Mouse (Mus musculus) naive thymus-derived CD4-positive, alpha-beta T cell, adult 2 months (primary cell): ENCODE measurements at regions not wholly inside any gene's neighbourhood (a gene's known extent, or its start where the extent isn't known, plus 50 kb on each side); places are given as distances from the start of the nearest gene placed in this dataset.

Experiments
- DNase-seq: peaks from one replicate; pipeline ENCODE4 v3.0.0-alpha.2; 2011; ENCODE audit warnings: low read depth

DNA sequence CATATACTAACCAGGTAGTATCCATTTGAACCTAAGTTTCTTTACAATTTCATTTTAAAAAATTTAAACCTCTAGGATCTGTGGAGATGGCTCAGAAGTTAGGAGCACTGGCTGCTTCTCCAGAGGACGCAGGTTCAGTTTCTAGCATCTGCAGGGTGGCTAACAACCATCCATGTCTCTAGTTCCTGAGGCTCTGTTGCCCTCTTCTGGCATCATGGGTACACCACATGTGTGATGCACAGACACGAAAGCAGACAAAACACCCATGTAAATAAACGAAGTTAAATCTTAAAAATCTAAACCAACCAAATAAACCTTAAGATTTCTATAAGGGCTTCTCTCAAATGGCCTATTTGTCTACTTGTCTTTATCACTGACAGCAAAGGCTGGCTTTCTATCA lies 157.6 kb upstream of the Nr5a2 start:
- no peak for DNase-seq

DNA sequence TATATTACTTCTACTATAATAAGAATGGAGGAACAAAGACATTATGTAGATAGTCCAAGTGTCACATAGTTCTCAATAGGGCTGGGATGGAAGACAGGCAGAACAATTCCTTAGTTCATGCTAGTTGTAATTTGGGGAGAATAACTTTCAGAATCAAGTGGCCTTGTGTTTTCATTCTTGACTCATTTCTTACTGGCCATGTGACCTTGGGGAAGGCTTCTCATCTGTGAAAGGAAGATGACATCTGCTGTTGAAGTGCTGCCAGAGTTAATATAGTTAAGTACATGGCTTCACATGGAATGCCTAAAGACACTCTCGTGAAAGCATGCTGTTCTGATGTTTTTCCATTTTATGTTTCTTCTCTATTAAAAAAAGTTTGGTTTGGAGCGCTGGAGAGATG lies 146.2 kb upstream of the Nr5a2 start:
- no peak for DNase-seq

DNA sequence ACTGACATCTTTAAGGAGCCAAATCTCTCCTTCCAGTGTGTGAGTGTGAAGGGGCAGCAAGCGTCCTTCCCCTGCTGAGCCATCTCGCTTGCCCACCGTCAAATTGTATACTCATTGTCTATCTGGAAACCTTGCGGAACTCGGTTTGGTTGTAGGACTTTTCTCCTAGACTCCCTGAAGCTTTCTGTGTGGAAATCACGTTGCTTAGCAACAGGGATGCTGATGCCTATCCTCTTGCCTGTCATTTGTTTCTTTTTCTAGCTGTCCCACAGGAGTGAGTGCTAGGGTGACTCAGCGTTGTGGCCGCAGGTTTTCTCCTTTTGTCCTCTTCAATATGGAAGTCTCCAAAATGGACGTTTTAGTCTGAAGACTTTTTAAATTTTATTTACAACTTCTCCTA lies 131.5 kb upstream of the Nr5a2 start:
- DNase-seq, result no peak

- no peak for DNase-seq
Observed at GRCm38 (mm10) chr1:137088148-137088547, 127.9 kb upstream of the Nr5a2 start.

DNA sequence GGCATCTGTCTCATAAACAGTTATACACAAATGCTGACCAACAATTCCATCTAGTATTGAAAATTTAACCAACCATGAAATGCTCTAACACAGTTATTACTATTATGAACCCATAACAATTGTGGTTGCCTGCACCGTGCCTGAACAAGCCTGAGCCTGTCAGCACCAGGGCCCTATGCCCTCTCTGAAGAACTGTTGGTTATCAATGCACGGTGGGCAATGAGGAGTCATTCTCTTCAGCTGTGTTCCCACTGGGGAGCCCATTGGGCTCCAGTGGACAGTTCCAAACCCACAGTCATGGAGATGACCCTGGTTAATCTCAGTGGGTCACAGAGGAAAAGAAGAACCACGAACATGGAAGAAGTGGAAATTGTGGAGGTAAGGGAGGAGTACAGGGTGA lies 126.5 kb upstream of the Nr5a2 start:
- DNase-seq, result no peak

- no peak for DNase-seq
Observed at GRCm38 (mm10) chr1:137083500-137083899, 123.3 kb upstream of the Nr5a2 start.

DNA sequence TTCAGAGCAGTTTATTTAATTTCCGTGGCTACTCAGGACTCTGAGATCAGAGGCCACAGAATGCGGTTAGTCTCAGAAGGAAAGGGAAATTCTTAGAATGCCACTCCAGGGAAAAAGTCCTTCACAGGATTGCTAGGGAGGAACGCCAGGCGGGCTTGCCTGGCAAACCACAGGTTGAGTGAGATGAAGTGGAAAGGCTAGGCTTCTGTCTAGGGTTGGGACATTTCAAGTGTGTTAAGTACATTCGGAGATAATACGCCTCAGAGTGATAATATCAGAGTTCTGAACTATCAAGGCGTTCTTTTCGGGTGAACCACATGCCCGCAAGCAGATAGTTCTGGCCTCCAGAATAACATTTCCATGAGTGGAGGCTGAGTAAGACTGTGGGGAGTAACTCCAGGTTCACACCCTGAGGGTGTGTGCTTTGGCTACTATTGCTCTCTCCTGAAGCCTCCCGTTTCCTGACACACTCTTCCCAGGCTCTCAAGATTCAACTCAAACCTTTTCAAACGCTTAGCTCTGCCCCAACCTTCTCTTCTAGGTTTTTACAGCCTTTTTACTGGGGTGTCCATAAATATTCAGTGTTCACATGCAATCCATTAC lies 119.3 kb upstream of the Nr5a2 start:
- DNase-seq, result no peak

GRCm38 (mm10) chr1:137074787-137075186 lies 114.5 kb upstream of the Nr5a2 start:
- DNase-seq, result peak; percentile 43

DNA sequence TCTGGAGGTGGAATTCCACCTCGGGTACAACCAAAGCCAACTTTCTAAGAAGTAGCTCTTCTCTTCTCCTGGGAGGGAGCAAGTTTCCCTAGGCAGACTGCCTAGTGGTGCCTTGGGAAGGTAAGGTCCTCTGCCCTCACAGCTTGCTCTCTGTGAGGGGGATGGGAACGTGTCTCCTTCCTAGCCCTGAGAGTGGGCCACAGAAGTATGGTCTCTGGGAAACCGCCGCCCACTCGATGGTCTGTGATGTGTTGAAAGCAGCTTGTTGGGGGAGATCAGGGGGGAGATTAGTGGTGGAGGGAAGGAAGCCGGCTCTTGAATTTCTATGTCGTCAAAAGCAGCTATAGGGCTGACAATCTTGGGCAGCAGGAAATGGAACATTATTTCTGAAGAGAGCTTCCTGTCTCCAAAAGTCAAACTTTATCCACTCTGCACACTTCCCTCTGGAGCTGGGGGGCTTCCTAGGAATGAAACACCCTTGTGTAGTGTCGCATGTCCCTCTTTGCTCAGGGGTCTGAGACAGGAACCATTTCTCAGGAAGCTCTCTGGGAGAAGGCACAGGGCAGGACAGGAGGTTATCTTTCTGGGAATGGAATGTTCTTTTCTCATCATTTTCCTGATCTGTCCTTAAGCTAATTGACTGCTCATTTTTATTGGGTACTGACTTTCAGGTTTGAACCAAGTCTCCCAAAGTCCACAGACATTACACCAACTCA lies 113.8 kb upstream of the Nr5a2 start:
- DNase-seq, result peak; percentile 4

DNA sequence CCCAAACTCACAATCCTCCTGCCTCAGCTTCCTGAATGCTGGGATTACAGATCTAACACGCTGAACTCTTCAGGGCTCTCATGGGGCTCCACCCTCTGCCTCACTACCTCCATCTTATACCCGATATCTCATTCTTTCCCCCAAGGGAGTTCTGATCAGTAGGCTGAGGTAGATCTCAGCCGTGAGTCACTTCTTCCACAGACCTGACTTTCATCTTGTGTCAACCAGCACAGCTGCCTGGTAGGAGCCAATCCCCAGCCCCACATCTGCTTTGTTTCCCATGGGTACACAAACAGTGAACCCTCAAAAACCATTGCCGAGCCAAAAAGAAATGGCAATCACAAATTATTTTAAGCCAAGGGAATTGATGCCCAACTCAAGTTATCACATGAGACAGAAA lies 100.7 kb upstream of the Nr5a2 start:
- no peak for DNase-seq

- no peak for DNase-seq
Observed at GRCm38 (mm10) chr1:137053134-137053533, 92.9 kb upstream of the Nr5a2 start.

DNA sequence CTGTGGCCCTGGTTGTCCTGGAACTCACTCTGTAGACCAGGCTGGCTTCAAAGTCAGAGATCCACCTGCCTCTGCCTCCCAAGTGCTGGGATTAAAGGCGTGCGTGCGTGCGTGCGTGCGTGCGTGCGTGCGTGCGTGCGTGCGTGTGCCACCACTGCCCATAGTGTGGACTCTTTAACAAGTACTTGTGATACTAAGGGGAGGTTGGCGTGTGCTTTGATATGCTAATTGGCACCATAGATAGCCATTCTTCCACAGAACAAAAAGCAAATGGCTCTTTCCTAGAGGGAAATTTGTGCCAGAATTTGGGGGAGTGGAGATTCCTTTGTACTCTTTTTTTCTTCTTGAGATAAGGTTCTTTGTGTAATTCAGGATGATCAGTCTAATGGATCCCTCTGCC lies 91.3 kb upstream of the Nr5a2 start:
- DNase-seq, result no peak

DNA sequence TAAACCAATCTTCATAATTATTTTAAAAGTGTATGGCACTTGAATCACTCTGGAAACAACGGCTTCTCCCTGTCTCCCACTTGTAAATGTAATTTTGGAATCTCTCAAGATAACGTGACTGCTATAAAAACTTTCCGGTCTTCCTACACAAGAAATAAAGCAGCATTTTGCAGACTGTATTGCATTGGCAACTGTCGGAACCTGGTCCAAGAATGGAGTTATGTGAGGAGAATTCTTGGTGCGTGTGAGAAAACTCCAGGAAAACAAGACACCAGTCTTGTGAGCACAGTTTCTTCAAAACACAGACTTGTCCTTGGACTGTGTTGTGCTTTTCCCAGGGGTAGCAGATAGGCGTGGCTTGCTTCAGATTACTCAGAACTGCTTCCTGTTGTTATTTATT lies 83.8 kb upstream of the Nr5a2 start:
- DNase-seq, result no peak

GRCm38 (mm10) chr1:137042414-137043010 lies 82.3 kb upstream of the Nr5a2 start:
- no peak for DNase-seq

- no peak for DNase-seq
Observed at GRCm38 (mm10) chr1:137040898-137041297, 80.7 kb upstream of the Nr5a2 start.

- DNase-seq, result no peak
Observed at GRCm38 (mm10) chr1:137034586-137034985, 74.3 kb upstream of the Nr5a2 start.

- no peak for DNase-seq
Observed at GRCm38 (mm10) chr1:137033679-137034078, 73.4 kb upstream of the Nr5a2 start.

GRCm38 (mm10) chr1:137023706-137024105 lies 63.5 kb upstream of the Nr5a2 start:
- no peak for DNase-seq

GRCm38 (mm10) chr1:137020528-137020927 lies 60.3 kb upstream of the Nr5a2 start:
- DNase-seq, result no peak

DNA sequence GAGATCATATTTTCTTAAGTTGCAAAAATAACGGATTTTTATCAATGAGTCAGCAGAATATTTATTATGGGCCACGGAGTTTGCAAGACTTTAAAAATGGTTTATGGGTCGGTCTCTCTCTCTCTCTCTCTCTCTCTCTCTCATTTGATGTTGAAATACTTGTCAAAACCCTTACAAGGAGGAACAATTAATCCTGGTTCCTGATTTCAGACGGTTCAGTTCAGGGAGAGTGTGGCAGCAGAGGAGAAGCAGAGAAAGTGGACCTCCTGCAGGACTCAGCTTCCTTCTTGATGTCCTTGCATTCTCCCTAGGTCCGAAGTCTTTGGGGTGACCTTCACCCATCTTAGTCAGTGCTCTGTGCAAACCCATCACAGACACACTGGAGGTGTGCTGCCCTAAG lies 57.4 kb upstream of the Nr5a2 start:
- no peak for DNase-seq

DNA sequence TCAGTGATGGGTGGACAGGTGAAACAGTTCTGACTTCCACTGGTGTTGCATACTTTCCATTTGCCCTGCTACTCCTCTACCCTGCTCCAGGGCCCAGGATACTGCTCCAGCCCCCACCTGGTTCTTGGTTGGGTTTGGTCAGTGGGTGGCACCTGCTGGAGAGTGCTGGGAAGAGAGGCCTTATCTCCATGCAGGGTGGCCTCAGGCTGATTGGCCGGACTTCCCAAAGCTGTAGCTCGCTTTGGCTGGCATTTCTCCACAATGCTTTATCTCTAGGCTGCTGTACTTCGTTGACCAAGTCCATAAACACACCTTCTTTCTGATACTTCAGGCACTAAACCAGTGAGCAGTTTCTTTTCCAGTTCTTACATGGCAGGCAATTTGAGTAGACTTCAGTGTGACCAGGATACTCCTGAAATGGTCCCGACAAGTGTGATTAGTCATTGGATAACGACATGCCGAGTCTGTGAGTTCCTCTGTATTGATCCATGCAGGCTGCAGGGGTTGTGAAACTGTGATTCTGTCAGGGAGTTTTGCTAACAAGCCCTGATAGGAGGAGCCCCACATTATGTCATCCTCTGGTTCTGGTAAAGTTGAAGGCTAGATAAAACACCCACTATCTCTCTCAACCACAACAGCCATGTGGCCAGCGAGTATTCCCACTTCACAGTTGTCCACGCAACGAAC lies 50.1 kb upstream of the Nr5a2 start:
- no peak for DNase-seq
